Mouse (Mus musculus) brain, embryonic 14.5 days (tissue): Measurements from ENCODE around the gene Cdc42ep1.

Experiments
- CTCF ChIP-seq: fragments of 200-500 bp; IDR thresholded peaks from 2 replicates; pipeline ENCODE4 v1.5.1; 2012; ENCODE audit warnings: inconsistent platforms, mild to moderate bottlenecking, moderate library complexity, borderline replicate concordance; ENCODE audit not compliant: insufficient read depth, insufficient read length; ENCODE audit errors: extremely low read depth
- POLR2A ChIP-seq: fragments of 200-500 bp; IDR thresholded peaks from 2 replicates; pipeline ENCODE4 v1.6.1; 2012; ENCODE audit warnings: mild to moderate bottlenecking, inconsistent platforms, borderline replicate concordance; ENCODE audit not compliant: poor library complexity, insufficient read depth, insufficient read length, severe bottlenecking; ENCODE audit errors: extremely low read depth

DNA sequence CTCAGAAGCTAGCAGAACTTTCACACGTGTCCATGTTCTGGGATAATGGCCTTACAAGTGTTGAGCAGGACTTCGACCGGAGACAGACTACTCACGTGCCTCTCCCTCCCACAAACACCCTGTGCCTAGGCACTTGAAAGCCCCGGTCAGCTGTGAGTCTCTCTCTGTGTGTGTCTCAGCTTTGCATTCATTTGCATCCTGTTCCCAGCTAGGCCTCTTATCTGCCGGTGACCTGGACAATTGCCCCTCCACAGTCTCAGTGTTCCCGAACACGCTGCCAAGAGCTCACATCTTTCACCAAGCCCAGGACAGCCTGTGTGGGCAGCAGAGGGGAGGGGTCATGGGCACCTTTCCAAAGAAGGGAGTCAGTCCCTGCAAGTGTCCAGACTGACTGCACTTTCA, 38.9 kb upstream of the Cdc42ep1 start:
- TF ChIP-seq CTCF (no peak), POLR2A (no peak)
